Mouse (Mus musculus) bone marrow macrophage, adult 2 months (primary cell): Measurements from ENCODE around the gene Il25.

ENCODE experiments used
- CTCF ChIP-seq: IDR thresholded peaks from 2 replicates; pipeline ENCODE4 v1.5.1; 2012; ENCODE audit warnings: low read depth, mild to moderate bottlenecking, low read length, moderate library complexity
- POLR2A ChIP-seq: IDR thresholded peaks from 2 replicates; pipeline ENCODE4 v1.6.1; 2012; ENCODE audit warnings: mild to moderate bottlenecking, low read depth, low read length, borderline replicate concordance

DNA sequence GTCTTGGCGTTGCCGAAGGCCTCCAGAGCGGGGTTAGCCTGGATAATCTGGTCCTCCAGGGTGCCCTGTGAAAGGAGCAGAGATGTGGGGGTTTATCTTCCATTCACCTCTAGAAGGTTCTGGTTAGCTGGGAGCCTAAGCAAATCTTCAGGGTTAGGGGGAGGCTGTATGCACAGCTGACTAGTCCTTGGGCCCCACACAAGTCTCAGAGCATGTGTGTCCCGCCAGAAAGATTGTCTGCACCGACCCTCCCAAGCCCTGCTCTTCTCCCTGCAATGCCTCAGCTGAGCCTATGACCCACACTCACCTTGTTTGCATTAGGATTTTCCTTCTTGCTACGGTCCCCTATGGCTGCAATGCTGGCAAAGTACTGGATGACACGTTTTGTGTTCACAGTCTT, 30.2 kb downstream of the Il25 start:
- TF ChIP-seq CTCF (no peak), POLR2A (no peak)
